Mouse (Mus musculus) heart, embryonic 15.5 days (tissue): ENCODE measurements around the gene Acaca. TPM values are rescaled to one million over a fixed set of nuclear protein-coding genes. Genes with fewer than 3 reads are reported as not detected.

Experiments used
- ATAC-seq: fragments of 200-750 bp; cut with Nextera tagmentation; replicated peaks from 2 replicates; pipeline ENCODE4 v1.8.0; 2017; ENCODE audit warnings: low read depth, moderate TSS enrichment; ENCODE audit not compliant: insufficient number of reproducible peaks, insufficient read depth, low FRiP score
- H3K27ac ChIP-seq: fragments of 300-500 bp; sonication (generic); 2 replicates; pipeline ENCODE4 v1.5.1; 2015; ENCODE audit warnings: mild to moderate bottlenecking, inconsistent platforms
- H3K27me3 ChIP-seq: fragments of 300-500 bp; sonication (generic); 2 replicates; pipeline ENCODE4 v1.6.1; 2015; ENCODE audit warnings: inconsistent platforms
- H3K36me3 ChIP-seq: fragments of 300-500 bp; sonication (generic); 2 replicates; pipeline ENCODE4 v1.6.1; 2015; ENCODE audit warnings: mild to moderate bottlenecking, inconsistent platforms
- H3K4me1 ChIP-seq: fragments of 300-500 bp; sonication (generic); replicated peaks from 2 replicates; pipeline ENCODE4 v1.6.1; 2015; ENCODE audit warnings: inconsistent platforms
- H3K4me2 ChIP-seq: fragments of 300-500 bp; sonication (generic); 2 replicates; pipeline ENCODE4 v1.6.1; 2015; ENCODE audit warnings: inconsistent platforms, mild to moderate bottlenecking, moderate library complexity
- H3K4me3 ChIP-seq: fragments of 300-500 bp; sonication (generic); 2 replicates; pipeline ENCODE4 v1.5.1; 2015; ENCODE audit warnings: mild to moderate bottlenecking, inconsistent platforms
- H3K9ac ChIP-seq: fragments of 300-500 bp; sonication (generic); 2 replicates; pipeline ENCODE4 v1.6.1; 2015; ENCODE audit warnings: mild to moderate bottlenecking, inconsistent platforms
- H3K9me3 ChIP-seq: fragments of 300-500 bp; sonication (generic); replicated peaks from 2 replicates; pipeline ENCODE4 v1.6.1; 2016; ENCODE audit warnings: inconsistent platforms
- WGBS: fragments of 180-500 bp; shearing (Covaris S2); methylation state at CpG from one replicate; pipeline ENCODE4 v1.1.7; 2015; ENCODE audit warnings: mixed read lengths; 5-methylcytosine and 5-hydroxymethylcytosine counted together
- polyA plus RNA-seq: library from polyadenylated mRNA; unstranded; fragments of >200 nt; fragmentation: Nextera tagmentation; extraction: Ambion mirVana; gene quantifications from 2 replicates; pipeline ENCODE4 v1.2.1, GENCODE M21; 2015

Acaca gene
- polyA plus RNA-seq, 1 experiment from 2014 or later, result 5.9 TPM

DNA sequence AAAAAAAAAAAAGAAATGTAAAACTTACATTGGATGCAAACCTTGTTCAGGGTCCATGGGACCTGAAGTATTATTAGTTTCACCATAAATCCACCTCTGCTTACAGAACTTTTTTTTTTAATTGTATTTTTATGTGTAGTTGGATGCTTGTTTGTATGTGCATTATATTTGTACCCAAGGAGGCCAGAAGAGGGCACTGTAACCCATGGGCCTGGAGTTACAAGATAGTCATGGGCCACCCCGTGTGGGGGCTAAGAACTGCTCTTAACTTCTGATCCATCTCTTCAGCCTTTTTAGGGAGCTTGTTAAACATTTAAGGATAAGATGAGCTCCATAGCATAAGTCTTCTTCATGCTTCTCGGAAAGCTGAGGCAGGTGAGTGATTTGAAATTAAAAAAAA lies 21.4 kb downstream of the Acaca start:
- WGBS, result 71% methylated on average over 2 of the region's 2 CpGs
- H3K4me3 ChIP-seq, result no peak overlapping the region

DNA sequence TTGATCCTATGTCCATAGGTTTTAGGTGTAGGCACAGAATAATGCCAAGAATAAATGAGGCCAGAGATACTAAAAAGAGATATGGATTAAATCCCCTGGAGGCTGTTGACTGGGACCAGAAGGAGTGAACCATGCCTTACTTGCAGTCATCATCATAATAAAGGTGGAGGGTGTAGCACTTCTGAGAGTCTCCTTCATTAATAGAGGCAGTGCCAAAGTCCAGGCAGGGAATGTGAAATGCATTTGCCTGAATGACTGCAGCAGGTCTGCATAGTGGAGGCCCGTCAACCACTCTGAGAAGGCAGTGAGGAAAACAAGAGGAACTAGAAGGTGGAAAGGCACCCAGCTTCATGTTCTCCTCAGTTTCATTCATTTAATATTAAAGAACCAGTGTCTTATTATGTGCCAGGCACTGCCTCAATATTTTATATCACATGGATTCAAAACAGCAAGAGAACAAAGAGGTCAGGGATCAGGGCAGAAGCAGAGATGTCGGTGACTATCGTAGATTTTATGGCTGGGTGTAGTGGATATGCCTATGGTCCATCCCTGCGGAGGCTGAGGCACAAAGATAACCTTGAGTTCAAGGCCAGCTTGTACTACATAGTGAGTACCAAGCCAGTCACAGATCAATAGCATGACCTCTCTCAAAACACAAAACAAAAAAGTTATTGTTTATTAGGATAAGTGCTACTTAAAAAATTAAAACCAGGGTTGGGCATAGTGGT lies 27.2 kb downstream of the Acaca start:
- Histone ChIP-seq H3K9me3 (no peaks in the 10 kb centered on the region), H3K27me3 (no peaks in the 10 kb centered on the region), H3K36me3 (no peaks in the 10 kb centered on the region), H3K4me1 (no peaks in the 10 kb centered on the region), H3K4me3 (no peak overlapping the region), H3K4me2 (no peak overlapping the region), H3K27ac (no peak overlapping the region), H3K9ac (no peak overlapping the region)
- no peak for ATAC-seq
- 83% methylated on average over 4 of the region's 4 CpGs for WGBS

More for the DNA sequence above, 21.4 kb downstream of the Acaca start:
- Histone ChIP-seq H3K9me3 (no peaks in the 10 kb centered on the region), H3K9ac (no peak overlapping the region), H3K36me3 (no peaks in the 10 kb centered on the region), H3K4me2 (no peak overlapping the region), H3K27me3 (no peaks in the 10 kb centered on the region), H3K4me1 (no peaks in the 10 kb centered on the region), H3K27ac (no peak overlapping the region)
- ATAC-seq, result no peak

DNA sequence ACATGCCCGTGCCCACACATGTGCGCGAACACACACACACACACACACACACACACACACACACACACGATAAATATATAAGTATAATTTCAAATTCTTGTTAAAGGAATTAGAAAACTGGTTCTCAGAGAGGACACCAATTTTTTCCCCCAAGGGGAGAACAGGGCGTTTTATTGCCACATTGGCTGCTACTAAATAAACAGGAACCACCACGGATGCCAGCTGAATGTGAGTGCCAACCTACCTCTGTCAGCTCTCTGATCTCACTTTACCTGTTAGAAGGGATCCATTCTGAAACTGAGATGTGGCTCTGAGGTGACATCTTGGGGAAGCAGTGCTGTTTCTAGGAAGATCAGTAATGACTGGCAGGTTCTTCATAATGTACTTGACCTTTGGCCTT lies 34.7 kb downstream of the Acaca start:
- Histone ChIP-seq H3K4me2 (no peak overlapping the region), H3K4me1 (no peaks in the 10 kb centered on the region), H3K9me3 (no peaks in the 10 kb centered on the region), H3K4me3 (no peak overlapping the region), H3K27me3 (no peaks in the 10 kb centered on the region), H3K36me3 (no peaks in the 10 kb centered on the region), H3K9ac (no peak overlapping the region), H3K27ac (no peak overlapping the region)
- WGBS, result 74% methylated on average over 6 of the region's 6 CpGs
- ATAC-seq, result no peak

DNA sequence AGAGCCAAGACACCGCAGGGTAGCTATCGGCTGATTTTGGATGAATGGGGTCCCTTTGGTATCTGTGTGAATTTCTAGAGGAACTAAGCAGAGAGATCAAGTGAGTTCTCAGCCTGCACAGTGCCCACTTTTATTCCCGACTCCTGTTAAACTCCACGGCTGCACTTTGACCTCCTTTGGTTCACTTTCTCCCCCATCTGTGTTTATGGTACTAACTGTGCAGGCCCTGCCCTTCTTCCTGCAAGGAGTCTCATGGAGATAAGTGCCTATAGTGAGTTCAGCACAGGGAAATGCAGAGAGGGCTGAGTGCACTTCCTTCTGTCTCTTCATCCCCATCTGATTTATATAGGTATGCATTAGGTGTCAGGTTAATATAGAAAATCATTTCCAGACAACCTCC lies 35.1 kb downstream of the Acaca start:
- no peaks in the 10 kb centered on the region for H3K9me3 ChIP-seq
- WGBS, result 59% methylated on average over 4 of the region's 4 CpGs

DNA sequence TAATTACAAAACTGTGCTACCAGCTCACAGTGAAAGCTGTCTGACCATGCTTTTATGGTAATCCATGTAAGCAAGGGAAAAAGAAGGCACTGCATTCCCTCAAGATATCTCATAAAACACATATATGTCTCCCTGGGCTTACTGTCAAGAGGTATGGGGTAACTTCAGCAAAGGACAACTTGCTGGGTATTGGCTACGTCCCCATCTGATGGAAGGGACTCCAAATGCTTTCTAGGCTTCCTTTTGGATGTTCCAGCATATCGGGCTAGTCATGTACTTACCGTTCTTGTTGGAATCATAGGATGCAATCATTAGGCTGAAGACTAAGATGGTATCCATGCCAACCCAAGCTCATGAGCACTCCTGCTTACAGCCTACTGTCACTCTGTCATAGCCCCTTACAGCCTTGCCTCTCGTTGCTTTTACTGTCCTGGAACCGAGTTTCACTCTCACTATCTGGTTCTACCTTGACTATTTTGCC lies 37.6 kb downstream of the Acaca start, which contains the start of gene Gm11437:
TSS of gene Gm11437 (minus strand) at position 431 of the 481 bp plus-strand sequence.
- ATAC-seq, result no peak
- H3K9ac ChIP-seq, result no peak within 1 kb of the TSS
- H3K36me3 ChIP-seq, result no peaks in the 10 kb centered on the region
- H3K4me3 ChIP-seq, result no peak within 1 kb of the TSS
- H3K4me1 ChIP-seq, result no peaks in the 10 kb centered on the region
- no peaks in the 10 kb centered on the region for H3K9me3 ChIP-seq
- H3K27me3 ChIP-seq, result no peaks in the 10 kb centered on the region
- no peak within 1 kb of the TSS for H3K27ac ChIP-seq
- H3K4me2 ChIP-seq, result no peak within 1 kb of the TSS
- WGBS, result 77% methylated on average over 5 of the region's 5 CpGs

More for the DNA sequence above, 35.1 kb downstream of the Acaca start:
- H3K4me3 ChIP-seq, result no peak overlapping the region
- H3K27ac ChIP-seq, result no peak overlapping the region
- H3K4me2 ChIP-seq, result no peak overlapping the region
- H3K27me3 ChIP-seq, result no peaks in the 10 kb centered on the region
- ATAC-seq, result no peak
- H3K4me1 ChIP-seq, result no peaks in the 10 kb centered on the region
- no peak overlapping the region for H3K9ac ChIP-seq
- H3K36me3 ChIP-seq, result no peaks in the 10 kb centered on the region

DNA sequence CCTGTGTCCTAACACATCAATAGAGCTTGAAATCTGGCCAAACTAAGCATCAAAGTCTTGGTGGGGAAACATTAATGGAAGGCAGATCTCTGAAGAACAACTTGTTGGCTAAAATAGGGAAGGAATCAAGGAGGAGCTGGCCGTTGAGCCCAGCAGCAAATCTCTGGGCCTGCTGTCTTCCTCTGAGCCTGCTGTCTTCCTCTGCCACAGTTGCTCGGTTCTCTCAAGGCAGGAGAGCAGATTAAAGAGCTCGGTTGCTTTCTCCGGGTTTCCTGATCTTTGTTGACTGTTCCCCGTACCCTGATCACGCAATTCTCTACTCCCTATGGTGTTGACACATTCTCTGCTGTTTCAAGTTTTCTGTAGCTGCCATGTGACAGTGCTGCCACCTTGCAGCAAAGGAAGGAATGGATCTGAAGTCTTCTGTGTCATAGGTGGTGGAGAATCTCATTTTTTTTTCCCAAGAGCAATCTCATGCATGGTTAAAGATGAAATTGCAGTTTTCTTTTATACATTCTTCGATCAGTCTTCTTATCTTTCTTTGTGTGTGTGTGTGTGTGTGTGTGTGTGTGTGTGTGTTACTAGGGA lies 39.3 kb downstream of the Acaca start:
- H3K27ac ChIP-seq, result no peak overlapping the region
- 0 out of 2 replicates have a peak overlapping the region, but pooled peaks have one; percentile 9 for H3K9ac ChIP-seq
- 15% methylated on average over 7 of the region's 7 CpGs for WGBS
- no peak for ATAC-seq
- no peaks in the 10 kb centered on the region for H3K36me3 ChIP-seq
- H3K27me3 ChIP-seq, result no peaks in the 10 kb centered on the region
- H3K9me3 ChIP-seq, result no peaks in the 10 kb centered on the region
- no peak overlapping the region for H3K4me3 ChIP-seq
- peak overlapping the region; percentile 43 for H3K4me2 ChIP-seq
- no peaks in the 10 kb centered on the region for H3K4me1 ChIP-seq

DNA sequence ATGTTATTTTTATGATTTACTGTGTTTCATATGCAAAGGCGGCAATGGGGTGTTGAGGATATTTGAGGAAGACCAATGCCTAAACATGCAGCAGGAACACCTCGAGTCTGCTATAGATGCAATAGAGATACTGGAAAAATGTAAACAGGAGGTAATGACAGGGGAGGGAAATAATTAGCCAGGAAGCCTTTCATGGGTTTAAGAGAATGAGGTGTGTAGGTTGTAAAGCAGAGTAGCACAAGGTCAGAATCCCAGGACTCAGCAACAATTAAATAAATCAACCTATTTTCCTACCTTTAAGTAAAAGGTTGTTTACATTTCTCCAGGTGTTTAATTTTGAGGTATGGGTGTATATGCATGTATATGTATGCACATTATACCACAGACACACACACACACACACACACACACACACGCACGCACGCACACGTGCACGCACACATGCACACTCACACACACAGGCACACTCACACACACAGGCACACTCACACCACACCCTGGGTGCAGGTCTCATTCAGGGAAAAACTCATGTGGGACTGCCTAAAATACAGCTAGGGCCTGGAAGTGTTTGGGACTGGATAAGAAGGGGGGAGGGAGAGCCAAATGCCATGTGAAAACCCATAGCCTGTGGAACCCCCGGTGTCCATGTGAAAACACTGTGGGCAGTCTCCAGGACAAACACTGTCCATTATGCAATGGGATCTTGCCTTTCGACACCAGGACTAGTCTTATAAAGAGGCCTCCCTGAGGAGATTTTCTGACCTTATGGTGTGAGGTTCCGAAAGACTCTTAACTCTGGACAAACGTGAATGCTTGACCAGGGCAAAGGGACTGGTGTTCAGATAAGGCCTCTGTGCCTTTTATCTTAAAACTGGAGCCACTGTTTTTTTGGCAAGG lies 43.3 kb downstream of the Acaca start:
- Histone ChIP-seq H3K36me3 (no peaks in the 10 kb centered on the region), H3K4me3 (no peak overlapping the region), H3K27me3 (no peaks in the 10 kb centered on the region), H3K9ac (no peak overlapping the region), H3K9me3 (no peaks in the 10 kb centered on the region), H3K4me1 (no peaks in the 10 kb centered on the region), H3K27ac (no peak overlapping the region), H3K4me2 (no peak overlapping the region)
- WGBS, result 61% methylated on average over 11 of the region's 11 CpGs
- no peak for ATAC-seq

DNA sequence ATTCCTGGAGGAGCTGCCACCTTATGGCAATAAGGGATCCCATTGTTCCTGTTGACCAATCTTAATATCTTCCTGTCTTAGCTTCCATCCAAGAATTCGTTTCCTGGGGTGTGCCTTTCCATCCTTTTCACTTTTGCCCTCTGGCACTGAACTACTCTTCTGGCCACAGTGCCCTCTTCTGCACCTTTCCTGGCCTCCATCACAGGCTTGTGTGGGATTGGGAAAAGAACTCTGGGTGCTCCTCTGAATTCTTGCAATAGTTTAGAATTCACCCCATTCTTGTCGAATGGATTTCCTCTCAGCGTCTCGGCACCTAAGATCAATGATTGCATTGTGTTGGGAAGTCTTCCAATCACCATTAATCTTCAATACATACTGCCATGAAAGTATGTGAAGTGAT lies 49.1 kb downstream of the Acaca start:
- H3K27me3 ChIP-seq, result no peaks in the 10 kb centered on the region
- no peaks in the 10 kb centered on the region for H3K36me3 ChIP-seq
- 45% methylated on average over 4 of the region's 4 CpGs for WGBS
- H3K9ac ChIP-seq, result peak overlapping the region; percentile 67; the same call in 1 of the 2 replicates
- no peak for ATAC-seq
- H3K9me3 ChIP-seq, result no peaks in the 10 kb centered on the region
- no peak overlapping the region; the same call in 1 of the 2 replicates for H3K27ac ChIP-seq
- H3K4me2 ChIP-seq, result peak overlapping the region; percentile 79
- peak overlapping the region; percentile 74 for H3K4me3 ChIP-seq
- H3K4me1 ChIP-seq, result peaks cover 11% of the 10 kb centered on the region

DNA sequence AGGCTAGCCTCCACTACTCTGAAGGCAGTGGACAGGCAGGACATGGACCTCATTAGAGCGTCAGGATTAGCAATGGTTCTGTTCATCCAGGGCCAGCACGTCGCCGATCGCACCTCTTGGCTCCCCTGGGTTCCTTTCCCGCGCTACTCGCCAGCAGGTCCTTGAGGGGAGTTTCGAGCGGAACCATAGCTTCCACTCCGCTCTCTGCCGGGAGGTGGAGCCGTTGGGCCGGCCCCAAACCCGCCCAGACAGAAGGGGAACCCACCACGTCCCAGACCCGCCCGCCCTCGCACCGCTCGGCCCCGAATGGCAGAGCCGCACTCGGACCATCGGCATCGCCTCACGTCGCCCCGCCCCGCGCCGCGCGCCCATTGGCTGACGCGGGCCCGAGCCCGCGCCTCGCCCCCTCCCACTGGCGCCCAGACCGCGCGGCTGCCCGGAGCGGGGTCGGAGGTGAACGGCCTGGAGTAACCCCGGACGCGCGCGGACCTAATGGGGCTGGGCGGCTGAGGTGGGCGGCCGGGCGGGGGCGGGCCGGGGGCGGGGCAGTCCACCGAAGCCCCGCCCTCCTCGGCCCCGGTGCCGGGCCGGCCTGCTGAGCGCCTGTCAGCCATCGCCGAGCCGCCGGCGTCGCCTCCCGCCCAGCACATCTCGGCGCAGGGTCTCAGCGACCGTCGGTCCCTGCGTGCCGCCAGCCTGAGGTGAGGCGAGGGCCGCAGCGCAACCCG lies 49.9 kb downstream of the Acaca start:
- Histone ChIP-seq H3K27ac (peak overlapping the region; percentile 84), H3K4me2 (peak overlapping the region; percentile 79), H3K4me3 (peak overlapping the region; percentile 74), H3K4me1 (peaks cover 11% of the 10 kb centered on the region), H3K36me3 (no peaks in the 10 kb centered on the region), H3K9me3 (no peaks in the 10 kb centered on the region), H3K27me3 (no peaks in the 10 kb centered on the region), H3K9ac (peak overlapping the region; percentile 67)
- WGBS, result under 1% methylated on average over 70 of the region's 85 CpGs
- peak; percentile 98 for ATAC-seq

DNA sequence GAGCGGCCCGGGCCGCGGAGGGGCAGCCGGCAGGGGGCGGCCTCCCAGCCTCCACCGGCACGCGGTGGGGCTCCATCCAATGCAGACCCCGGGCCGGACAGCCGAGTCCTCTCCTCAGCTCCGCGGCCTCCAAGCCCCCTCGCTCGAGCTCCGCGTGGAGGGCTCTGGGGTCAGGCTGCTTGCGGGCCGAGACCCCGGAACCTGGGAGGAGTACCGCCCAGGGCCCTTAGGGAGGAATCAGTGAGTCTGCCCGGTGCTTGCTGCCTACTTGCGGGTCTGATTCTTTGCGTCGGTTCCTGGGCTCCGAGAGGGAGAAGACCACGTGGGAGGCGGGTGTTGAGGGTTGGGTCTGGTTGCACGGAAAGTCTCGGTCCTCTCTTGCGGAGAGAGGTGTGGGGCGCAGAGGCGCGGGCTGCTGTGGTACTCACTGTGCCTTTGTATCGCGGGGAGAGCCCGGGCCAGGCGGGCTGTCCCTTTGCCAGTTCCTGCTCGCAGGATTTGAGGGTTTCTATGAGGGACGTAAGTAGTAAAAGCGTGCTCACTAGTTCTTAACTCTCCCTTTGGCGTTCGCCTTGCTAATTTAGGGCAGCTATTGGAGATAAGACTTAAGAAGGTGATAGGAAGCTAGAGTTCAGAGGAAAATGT lies 50.6 kb downstream of the Acaca start:
- ATAC-seq, result peak; percentile 27; the same call in 1 of the 2 replicates
- under 1% methylated on average over 44 of the region's 44 CpGs for WGBS
- peaks cover 11% of the 10 kb centered on the region for H3K4me1 ChIP-seq

More for the DNA sequence above, 50.6 kb downstream of the Acaca start:
- Histone ChIP-seq H3K9ac (peak overlapping the region; percentile 67), H3K27ac (peak overlapping the region; percentile 84), H3K27me3 (no peaks in the 10 kb centered on the region), H3K9me3 (no peaks in the 10 kb centered on the region), H3K4me2 (peak overlapping the region; percentile 79), H3K36me3 (no peaks in the 10 kb centered on the region), H3K4me3 (peak overlapping the region; percentile 74)
